11 mouse cellular contexts compared by ENCODE assay signal in the genomic region with DNA sequence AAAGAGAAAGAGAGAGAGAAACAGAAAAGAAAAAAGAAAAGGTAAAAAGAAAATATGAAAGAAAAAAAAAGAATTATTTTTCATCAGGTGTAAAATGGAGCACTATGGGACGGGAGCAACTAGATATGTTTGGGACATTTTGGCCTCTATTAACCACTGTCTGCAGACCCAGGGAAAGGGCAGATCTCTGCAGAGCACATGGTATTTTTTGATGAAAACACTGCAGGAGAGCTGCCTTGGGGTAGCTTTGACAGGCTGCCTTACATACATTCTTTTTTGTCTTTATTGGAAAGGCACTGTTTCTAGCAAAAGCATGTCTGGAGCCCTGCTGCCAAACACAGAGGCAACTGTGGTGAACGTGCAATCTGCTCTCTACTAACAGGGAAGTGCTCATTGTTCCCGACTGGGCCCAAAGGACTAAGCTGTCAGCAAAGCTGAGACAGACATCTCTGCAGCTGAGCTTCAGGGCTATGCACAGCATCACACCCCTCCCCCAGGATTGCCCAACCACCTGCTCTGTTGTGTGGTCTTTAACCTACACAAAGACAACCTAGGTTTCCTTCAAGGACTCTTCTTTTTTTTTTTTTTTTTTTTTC.
DNase-seq lines count a peak whose midpoint lies in the region; ATAC-seq lines count a peak whose summit lies in the region.
"Had no signal": no experiment of that assay in that cellular context is flagged by ENCODE, and none has a peak within 500 bp of the region (broad histone marks: within the 10 kb centered on the region; RNA-seq: fewer than 3 reads in every experiment).

No protein-coding gene starts in this region.

- H3K9me3 ChIP-seq in forebrain, embryonic 16.5 days (ENCODE audit: control insufficient read depth, low read length): no peaks in the 10 kb centered on the region
- H3K9me3 ChIP-seq: G1E had no signal

- peaks cover 4% of the 10 kb centered on the region for H3K4me1 ChIP-seq in forebrain, embryonic 16.5 days (replicated peaks; ENCODE audit: control insufficient read depth, insufficient read depth, low read length)

- H3K4me2 ChIP-seq in forebrain, embryonic 16.5 days (ENCODE audit: low read length): no peak overlapping the region

- peak; percentile 87 for ATAC-seq in forebrain, embryonic 16.5 days
- no peak for ATAC-seq in granulocyte monocyte progenitor cell, adult 5-6 weeks (replicated peaks; ENCODE audit: poor library complexity, severe bottlenecking)

- DNase-seq in ES-CJ7 (ENCODE audit: low read depth, low spot score): peak; percentile 71
- DNase-seq in R1 (ENCODE audit: low read depth, low spot score): peak; percentile 56
- DNase-seq in layer of hippocampus, postnatal 25 days (ENCODE audit: extremely low spot score in 1 of 2, low spot score in 1 of 2): peak; percentile 6 to 12
- no peak for DNase-seq in heart, postnatal 25 days (ENCODE audit: low spot score)
- no peak for DNase-seq in natural killer cell, adult 2 months (ENCODE audit: low spot score in 2 of 2)
- DNase-seq: adrenal gland, adult 8-10 months; heart, postnatal 14 days; kidney, postnatal 25 days had no signal

- H3K4me3 ChIP-seq in forebrain, embryonic 16.5 days (replicated peaks; ENCODE audit: low read length): no peak overlapping the region

- no peaks in the 10 kb centered on the region for H3K36me3 ChIP-seq in forebrain, embryonic 16.5 days (ENCODE audit: control insufficient read depth, insufficient read depth)
- H3K36me3 ChIP-seq: G1E had no signal

- no peaks in the 10 kb centered on the region for H3K27me3 ChIP-seq in forebrain, embryonic 16.5 days (replicated peaks; ENCODE audit: control insufficient read depth, insufficient read depth, low read length)

- no peak overlapping the region for H3K9ac ChIP-seq in forebrain, embryonic 16.5 days (replicated peaks; ENCODE audit: low read depth, low read length)

- H3K27ac ChIP-seq in forebrain, embryonic 16.5 days (ENCODE audit: low read length): no peak overlapping the region; the same call in 1 of the 2 replicates

- WGBS in forebrain, embryonic 16.5 days: 18% methylated on average over 3 of the region's 3 CpGs

- intact Hi-C loops in heart, postnatal 25 days (cut with DNase I): no loop called here

Comparison
In these comparisons a context has a peak if more than half of its experiments do, and no peak if none do; other contexts are left out.
1. DNase-seq: peak in ES-CJ7 (single experiment), R1 (single experiment) and layer of hippocampus, postnatal 25 days (2 of 2); none in heart, postnatal 25 days (single experiment) and natural killer cell, adult 2 months (0 of 2).